Mouse (Mus musculus) c-Kit-positive CD71-positive TER-119-positive erythroid progenitor cells, embryonic 14.5 days (primary cell): ENCODE results near the gene Cars2.
"Not testable (repeated sequence)": the region's sequence is repeated elsewhere in the genome, so short reads cannot be mapped to it uniquely, and the experiment has no call there.

Experiments
- DNase-seq: peaks from one replicate; pipeline ENCODE4 v3.0.0-alpha.2; 2013; ENCODE audit warnings: low spot score

The Cars2 gene

DNA sequence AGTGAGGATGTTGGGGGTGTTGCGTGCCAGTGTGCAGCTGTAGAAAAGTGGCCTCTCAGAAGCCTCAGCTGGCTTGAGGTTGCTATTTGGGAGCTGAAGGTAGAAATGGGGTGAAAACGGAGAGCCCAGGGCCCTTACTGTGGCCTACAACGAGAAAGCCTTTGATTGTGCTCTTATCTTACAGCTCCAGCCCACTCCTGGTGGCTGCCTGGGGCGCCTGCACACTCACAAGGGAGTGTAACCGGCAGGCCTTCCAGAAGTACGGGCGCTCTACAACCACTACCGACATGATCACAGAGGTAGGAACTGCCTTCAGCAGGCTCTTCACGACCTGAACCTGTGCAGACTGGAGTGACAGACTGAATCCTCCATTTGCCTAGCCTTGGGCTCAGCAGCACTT is 37.9 kb downstream of the Cars2 start:
- peak; percentile 70 for DNase-seq

DNA sequence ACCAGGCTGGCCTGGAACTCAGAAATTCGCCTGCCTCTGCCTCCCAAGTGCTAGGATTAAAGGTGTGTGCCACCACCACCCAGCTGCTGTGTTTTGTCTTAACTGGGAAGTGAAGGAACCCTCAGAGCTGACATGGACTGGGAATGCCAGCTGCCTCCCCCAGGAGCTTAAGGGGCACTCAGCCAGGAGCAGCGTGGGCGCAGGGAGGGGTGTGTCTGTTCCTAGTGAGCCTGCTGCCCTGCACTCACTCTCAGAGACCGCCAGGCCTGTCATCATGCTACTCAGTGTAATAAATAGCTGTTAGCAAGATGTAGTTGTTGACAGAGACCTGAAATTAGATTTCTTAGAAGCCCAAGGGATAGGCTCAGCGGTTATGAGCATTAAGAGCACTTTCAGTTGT is 39.6 kb downstream of the Cars2 start:
- DNase-seq = no peak

DNA sequence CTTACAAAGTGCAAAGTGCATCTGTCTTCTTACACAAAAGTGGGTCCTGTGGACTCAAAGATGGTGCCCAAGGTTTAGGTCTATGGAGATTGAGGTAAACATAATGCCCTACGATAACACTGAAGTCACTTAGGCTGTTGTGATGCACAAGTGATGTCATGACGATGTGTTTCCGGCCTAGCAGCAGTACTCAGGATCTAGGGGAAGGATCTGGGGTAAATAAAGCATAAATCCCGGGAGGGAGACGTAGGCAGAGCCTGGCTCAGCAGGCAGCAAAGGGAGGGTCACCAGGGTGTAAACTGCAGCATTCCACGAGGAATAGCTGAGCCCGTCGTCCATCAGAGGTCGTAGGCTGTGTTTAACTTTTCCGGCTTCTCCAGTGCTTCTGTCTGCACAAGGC is 41.7 kb downstream of the Cars2 start:
- DNase-seq = no peak

DNA sequence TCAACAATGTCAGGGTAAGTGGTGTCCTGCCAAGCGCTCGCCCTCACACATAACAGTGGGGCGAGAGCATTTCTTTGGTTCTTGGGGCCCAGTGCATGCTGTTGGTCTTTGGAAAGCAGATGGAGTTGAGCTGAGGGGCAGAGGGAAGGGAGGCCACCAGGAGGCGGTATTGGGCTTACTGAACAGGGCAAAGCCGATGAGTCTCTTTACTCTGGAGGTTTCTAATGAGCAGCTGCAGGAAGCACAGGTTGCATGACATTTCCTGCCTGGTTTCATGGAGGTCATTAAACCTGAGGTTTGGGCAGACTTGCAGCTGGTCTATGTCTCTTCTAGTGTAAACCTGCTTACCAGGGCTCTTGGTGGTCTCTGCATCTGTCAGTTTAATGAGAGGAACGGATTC is 43.8 kb downstream of the Cars2 start:
- peak; percentile 47 for DNase-seq

DNA sequence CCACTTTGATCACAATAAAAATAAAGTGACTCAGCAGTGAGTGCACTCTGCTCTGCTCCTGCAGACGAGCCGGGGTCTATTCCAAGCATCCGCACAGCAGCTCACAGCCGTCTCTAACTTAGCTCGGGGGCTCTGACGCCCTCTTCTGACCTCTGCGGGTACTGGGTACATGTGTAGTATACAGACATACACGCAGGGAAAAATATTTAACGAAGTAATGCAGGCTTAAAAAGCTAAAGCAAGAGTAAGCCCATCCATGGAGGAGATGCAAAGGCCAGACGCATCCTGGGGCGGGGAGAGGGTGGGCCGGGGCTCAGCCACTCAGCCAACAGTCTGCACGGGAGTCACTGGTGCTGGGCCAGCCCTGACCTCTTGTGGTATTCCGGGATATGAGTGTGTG is 44.5 kb downstream of the Cars2 start:
- DNase-seq = no peak

DNA sequence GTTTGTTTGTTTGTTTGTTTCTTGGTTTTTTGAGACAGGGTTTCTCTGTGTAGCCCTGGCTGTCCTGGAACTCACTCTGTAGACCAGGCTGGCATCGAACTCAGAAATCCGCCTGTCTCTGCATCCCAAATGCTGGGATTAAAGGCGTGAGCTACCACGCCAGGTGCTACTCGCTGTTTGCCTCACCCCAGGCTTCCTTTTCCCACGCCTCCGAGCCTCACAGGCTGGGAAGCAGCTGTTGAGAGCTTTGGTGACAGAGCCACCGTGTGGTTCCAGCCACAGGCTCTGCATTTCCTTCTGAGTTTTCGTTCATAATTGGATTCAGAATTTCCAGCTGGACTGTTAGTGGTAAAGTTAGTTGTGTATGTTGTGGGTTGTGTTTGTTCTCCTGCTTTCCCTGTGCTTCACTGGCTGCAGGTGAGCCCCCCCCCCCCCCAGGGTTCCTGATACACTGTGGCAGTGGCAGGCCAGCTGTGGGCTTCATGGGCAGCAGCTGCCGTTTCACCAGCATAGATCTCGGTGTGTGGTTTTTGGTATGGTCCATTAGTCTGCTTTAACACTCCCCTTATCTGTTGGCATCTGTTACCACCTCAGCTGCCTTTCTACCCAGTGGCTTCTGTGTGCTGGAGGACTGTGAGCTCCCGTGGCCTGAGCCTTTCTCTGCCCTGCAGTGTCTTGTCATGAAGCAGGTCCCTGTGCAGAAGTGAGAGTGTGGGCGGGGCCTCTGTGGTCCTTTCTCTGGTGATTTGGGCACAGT is 46.9 kb downstream of the Cars2 start:
- no peak for DNase-seq

DNA sequence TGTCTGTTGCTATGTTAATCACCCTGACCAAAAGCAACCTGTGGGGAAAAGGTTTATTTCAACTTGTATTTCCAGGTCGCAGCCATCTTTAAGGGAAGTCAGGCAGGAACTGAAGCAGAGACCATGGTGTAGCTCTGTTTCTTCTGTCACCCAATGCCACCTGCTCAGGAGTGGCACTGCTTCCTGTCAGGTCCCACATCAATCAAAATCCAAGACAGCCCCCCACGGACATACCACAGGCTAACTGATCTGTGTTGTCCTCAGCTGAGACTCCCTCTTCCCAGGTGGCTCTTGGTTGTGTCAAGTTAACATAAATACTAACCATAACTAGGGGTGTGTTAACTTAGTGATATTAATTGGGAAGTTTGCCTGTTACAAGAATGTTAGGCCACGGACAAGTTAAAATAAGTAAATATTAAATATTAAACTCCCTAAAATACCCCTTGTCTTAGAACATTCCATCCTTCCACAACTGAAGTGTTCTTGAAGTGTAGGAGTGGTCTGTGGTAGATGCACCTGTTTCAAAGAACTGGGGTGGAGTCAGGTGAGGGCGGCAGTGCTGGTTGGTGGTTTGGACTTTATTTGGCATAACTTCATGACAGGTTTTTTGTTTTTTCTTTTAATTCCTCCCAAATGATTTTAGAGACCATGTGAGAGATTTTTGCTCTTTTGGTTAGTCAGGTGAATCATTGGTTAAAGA is 51.6 kb downstream of the Cars2 start:
- no peak for DNase-seq

DNA sequence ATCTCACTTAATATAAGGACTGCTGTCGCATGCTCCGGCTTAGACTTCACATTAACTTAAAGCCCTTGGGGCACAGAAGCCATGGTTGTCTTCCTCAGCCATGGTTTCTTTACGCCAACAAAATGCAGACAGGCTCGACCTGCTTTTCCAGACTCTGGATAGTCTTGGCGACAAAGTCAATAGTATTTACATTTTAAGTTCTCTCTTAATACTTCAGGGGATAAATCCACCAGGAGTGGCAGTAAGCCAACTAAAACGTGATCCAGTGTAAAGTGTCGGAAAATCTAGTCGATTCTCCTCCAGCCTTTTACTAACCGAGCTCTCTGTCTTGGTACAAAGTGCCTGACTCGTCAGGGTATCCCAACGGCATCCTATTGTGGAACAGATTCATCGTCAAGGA is 52.3 kb downstream of the Cars2 start:
- no peak for DNase-seq

DNA sequence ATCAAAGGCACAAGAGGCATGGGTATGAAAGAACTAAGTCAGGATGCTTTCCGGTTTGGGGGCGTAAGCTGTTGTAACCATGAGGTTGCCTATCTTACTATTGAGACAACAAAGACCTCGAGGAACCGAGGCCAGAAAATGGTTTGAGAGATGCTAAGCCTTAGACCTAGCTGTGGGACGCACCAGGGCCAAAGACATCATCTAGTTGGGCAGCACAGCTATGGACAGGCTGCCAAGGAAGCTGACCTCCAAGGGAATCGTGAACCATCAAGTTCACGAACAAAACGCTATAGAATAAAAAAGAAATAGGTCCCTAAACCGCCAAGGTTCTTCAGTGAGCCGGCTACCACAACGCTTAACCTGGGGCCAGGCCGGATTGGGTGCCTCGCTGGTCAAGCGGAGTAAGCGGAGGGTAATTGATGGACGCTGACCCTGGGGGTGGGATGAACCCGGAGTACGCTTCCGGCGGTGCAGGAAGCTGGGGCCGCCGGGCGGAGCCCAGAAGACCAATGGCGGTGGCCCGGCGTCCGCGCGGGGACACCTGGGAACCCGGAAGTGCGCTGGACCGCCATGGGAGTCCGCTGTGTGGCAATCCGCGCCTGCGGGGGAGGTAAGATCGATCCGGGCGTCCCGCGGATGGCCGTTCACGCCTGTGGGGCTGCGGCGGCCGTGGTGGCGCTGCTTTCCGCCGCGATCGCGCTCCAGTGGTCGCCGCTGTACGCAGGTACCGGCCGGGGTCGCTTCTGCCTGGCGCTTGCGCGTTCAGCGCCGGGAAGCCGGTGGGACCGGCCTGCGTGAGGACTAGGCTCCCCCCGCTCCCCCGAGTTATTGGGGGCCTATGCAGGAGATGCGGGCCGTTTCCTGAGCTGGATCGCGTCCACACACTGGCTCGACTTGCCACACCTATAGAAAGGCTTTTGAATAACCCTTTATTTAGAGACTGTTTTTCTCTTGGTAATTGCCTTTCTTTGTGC is 53.3 kb downstream of the Cars2 start, which contains the start of gene Naxd:
Gene Naxd, plus strand, starts transcription at position 490 of the 974 bp plus-strand sequence.
- DNase-seq = peak; percentile 86

DNA sequence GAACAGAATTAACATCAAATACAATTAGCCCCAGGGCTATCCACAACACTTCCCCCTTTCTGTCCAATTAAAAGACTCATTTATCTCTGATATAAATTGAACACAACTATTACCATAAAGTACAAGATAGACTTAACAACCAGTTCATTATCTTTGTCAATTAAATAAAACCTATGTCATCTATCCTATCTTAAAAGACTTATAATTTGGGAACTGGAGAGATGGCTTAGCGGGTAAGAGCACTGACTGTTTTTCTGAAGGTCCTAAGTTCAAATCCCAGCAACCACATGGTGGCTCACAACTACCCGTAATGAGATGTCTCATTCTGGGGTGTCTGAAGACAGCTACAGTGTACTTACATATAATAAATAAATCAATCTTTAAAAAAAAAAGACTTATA is 58.2 kb downstream of the Cars2 start:
- DNase-seq = not testable (repeated sequence)

DNA sequence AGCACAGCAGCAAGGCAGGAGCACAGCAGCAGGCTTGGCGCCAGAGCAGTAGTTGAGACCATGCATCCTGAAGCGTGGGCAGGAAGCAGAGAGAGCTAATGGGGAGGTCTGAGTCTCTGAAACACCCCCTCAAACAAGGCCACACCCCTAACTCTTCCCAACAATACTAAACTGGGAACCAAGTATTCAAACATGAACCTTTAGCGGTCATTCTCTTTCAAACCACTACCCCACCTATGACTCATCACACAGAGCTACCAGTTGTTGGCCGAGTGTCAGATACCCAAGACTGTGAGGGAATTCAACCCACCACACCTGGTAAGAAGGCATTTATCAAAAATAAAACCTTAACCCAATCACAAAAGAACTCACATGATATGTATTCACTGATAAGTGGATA is 63.4 kb downstream of the Cars2 start:
- no peak for DNase-seq

DNA sequence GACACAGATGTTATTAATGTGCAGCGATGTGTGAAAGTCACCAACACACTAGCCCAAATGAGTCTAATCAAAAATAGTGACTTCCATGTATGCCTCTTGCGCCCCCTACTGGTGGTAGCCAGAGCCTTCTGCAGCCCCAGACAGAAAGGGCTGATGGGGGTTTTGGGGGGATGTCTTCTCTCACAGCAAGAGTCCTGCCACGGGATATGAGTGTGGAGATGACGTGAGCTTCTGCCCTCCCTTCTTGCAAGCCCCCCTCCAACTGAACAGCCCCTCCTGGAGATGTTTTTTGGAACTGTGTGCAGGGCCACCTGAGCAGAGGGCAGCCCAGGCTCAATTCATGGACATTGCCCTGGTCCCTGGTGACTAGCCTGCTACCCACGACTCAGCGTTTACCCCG is 64.4 kb downstream of the Cars2 start:
- DNase-seq = peak; percentile 51

DNA sequence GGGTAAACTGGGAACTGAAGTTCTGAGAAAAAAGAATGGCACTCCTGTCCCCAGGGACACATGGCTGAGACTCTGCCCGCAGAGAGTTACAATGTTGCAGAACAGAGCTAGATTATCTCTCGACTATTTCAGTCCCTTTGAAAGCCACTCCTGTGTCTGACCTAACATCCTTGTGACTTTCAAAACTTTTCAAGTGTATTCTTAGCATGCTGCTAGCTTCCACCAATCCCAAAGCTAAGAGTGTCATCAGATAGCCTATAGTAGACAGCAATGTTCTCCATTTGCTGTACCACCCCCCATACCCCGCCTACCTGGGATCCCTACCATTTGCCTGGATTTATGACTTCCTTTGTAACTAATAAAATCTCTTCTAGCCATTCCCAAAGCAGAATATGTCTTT is 68.0 kb downstream of the Cars2 start:
- no peak for DNase-seq

DNA sequence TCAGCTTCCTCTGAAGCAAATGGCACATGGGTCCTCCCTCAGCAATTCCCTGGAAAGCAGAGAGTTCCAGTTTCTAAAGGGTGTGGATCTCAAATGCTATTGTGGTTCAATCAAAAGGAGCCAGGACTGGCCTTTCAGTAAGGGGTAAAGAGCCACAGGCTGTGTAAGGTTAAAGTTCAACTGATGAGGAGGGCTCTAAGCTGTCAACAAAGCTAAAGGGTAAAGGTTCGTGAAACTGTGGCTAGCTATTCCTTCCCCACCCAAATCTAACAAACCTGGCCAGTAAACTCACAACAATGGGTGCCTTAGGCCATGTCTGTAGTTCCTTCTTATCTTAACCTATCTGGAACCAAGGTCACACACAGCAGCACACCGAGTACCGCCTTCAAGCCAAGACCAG is 68.7 kb downstream of the Cars2 start:
- DNase-seq = no peak

DNA sequence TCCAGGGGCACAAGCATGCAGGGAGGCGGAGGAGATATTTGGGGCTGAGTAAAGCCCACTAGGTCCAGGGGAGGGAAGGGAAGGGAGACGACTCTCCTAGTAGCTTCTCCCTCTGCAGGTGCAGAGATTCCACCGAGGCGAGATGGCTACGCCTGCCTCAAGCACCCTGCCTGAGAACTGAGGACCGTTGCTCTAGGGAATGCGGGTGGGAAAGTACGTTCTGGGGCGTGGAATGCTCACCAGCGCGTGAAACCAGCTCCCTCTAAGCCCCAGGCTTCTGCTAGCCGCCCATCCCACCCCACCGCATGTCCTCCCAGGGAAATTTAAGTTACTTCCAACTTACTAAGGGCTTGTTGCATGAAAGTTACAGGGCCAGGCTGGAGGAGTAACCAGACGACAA is 71.0 kb downstream of the Cars2 start:
- no peak for DNase-seq

DNA sequence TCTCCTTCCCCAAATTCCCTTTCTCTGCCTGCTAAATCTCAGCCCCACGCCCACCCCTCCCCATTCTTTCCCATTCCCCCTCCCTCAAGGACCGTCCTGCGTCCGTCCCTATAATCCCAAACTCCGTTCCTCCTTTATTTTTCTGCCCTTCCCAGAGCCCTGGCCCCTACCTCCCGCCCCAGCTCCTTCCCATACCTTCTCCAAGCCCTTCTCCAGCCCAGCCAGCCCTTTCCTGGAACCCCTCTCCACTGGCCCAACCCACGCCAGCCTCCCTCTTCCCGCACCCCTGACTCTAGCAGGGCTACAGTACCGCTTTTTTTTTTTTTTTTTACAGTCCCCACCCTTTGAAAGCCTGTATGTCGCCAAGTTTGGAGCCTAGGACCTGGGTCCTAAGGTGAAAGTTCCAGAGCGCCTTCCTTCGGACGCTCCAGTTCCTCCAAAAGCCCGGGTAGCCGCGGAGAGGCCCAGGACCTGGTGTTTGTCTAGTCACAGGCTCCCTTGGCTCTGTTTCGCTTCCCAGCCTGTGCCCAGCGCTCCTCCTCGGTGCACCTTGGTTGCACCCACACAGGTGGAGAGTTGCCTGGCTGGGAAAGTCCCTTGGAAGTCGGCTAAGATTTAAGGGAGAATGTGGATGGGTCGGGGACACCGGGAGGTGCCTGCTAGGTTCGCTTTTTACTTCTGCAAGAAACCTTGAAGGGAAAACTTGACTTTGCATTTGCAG is 71.6 kb downstream of the Cars2 start:
- no peak for DNase-seq

DNA sequence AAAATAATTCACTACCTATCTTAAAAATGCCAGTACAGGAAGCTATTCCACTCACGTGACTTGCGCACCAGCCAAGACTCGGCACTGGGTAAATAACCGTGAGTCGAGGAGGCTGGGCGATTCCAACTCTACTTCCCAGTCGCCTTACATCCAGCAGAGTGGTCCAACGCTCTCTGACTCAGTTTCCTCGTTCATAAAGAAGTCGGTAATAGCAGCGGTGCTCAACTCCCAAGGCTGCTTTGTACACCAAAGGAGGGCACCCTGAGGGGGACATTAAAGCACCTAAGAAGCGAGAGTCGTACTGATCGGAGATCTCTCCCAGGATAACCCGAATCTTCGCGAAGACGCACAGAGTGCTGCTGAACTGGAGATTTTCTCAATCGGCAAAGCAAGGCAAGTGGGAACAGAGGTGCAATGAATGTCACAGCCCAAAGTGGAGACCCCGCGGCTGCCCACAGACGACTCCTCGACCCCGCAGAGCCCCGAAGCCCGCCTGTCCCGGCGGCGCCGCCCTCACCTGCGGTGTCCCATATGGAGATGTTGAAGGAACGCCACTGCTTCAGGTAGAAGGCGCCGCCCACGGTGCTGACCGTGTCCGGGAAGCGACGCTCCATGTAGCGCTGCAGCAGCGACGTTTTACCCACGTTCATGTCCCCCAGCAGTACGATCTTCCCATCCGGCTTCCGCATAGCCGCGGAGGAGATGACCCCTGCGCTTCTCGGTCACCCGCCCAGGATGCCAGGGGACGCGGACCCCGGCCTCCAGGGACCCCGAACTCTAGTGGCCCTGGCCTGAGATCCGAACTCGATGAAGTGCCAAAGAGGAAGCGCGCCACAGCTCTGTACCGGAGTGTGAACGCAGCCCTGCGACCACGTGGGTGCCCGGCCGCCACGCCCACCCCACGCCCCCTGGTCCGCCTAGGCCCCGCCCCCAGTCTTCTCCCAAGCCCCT is 72.5 kb downstream of the Cars2 start, which contains the start of gene Rab20:
Gene Rab20, minus strand, starts transcription at position 900 of the 951 bp plus-strand sequence.
- no peak for DNase-seq

DNA sequence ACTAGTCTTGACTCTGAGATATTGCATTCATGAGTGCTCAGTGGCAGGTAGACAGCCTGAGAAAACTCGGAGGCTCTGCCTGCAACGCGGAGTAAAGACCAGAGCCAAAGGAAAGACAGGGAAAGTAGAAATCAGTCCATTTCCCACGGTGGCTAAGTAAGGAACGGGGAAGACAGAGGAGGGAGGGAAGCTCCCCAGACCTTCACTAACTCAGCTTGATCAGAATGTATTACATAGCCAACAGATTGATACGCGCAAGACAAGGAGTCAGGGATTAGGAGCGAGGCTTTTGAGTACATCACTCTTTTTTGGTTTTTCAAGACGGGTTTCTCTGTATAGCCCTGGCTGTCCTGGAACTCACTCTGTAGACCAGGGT is 73.4 kb downstream of the Cars2 start:
- no peak for DNase-seq

DNA sequence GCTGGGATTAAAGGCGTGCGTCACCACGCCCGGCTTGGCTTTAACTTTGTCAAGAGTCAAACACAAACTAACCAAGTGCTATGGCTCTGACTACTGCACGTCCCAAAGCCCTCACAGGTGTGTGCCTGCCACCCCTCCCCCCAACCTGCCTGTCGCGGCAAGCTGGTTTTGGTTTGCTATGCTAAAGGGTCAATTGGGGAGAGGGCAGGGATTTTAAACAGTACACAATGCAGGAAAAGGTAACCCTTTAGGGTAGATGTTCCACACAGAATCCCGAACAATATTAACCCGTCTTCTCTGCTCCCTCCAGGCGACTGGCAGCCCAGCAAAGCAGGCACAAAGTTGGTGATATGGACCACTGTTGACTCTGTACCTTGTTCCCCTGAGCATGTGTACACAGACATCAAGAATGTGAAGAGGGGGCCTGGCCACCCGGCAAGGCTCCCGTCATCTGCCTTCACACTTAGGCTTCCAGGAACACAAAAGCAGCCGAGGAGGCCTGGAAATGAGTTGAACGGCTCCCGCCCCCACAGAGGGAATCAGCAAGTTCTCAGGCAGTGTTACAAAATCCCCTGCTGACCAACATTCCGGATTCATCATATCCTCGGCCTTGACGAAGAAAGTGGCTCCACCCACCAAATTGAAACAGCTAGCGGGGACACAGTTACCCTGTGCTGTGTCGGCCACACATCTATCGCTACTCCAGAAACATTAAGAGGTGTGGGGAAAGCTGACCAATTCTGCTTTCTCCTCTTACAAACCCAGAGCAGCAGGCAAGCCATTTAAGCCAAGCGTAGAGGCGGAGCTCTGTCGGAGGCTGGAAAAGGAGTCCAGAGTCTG is 74.0 kb downstream of the Cars2 start:
- DNase-seq = no peak

DNA sequence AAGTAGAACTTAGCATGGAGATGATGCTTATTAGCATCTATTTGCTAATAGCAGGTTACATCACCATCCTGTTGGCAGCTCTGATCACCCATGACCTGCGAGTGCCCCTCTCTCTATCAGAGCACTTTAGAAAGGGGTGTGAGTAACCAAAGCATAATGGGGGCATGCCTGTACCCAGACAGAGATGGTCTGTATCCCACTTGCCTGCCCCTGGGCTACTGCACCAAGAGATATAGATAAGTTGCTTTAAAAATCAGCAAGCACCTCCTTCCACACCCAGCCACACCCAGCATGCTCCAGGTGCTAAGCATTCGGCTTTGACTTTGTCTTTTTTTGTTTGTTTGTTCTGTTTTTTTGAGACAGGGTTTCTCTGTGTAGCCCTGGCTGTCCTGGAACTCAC is 74.7 kb downstream of the Cars2 start:
- no peak for DNase-seq
